Mouse (Mus musculus): ENCODE measurements at regions not wholly inside any gene's neighbourhood (a gene's known extent, or its start where the extent isn't known, plus 50 kb on each side); places are given as distances from the start of the nearest gene placed in this dataset.
A peak's percentile ranks its signal among the peaks of the same experiment; 100 is the strongest.

GRCm38 (mm10) chr13:69380403-69380802, 153.1 kb upstream of the Nsun2 start:
- Histone ChIP-seq H3K9ac (replicated peaks; ENCODE audit: low read depth) (no peak overlapping the region), H3K9me3 (ENCODE audit: low read length) (no peaks in the 10 kb centered on the region), H3K27ac (ENCODE audit: low read length) (no peak overlapping the region), H3K4me3 (ENCODE audit: low read depth, low read length) (no peak overlapping the region), H3K4me1 (ENCODE audit: insufficient read depth, low read depth, low read length) (no peaks in the 10 kb centered on the region), H3K4me2 (replicated peaks; ENCODE audit: low read depth, low read length) (no peak overlapping the region), H3K36me3 (ENCODE audit: insufficient read depth, low read length) (no peaks in the 10 kb centered on the region), H3K27me3 (replicated peaks; ENCODE audit: insufficient read depth, low read length) (no peaks in the 10 kb centered on the region)
- DNase-seq (ENCODE audit: low spot score) (no peak), ATAC-seq (no peak)
- WGBS: 36% methylated on average over 4 of the region's 4 CpGs
- TF ChIP-seq CTCF (IDR thresholded peaks at IDR 0.05): no peak
- no peak for TF ChIP-seq EP300 (IDR thresholded peaks at IDR 0.05)

DNA sequence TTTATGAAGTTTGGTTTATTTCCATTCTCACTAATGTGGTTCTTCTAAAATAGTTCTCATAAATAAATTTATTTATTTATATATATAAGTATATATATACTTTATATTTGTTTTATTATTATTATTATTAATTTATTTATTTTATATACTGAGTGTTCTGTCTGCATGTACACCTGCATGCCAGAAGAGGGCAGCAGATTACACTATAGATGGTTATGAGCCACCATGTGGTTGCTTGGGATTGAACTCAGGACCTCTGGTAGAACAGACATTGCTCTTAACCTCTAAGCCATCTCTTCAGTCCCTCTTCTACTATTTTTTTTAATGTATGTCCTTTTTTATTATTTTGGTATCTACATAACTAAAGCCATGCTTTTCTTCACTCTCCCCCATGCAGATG, 148.8 kb upstream of the Nsun2 start:
- DNase-seq (ENCODE audit: low spot score): no peak
- Histone ChIP-seq H3K4me2 (replicated peaks; ENCODE audit: low read depth, low read length) (no peak overlapping the region), H3K27me3 (replicated peaks; ENCODE audit: insufficient read depth, low read length) (no peaks in the 10 kb centered on the region), H3K4me1 (ENCODE audit: insufficient read depth, low read depth, low read length) (no peaks in the 10 kb centered on the region), H3K36me3 (ENCODE audit: insufficient read depth, low read length) (no peaks in the 10 kb centered on the region), H3K9ac (replicated peaks; ENCODE audit: low read depth) (no peak overlapping the region), H3K9me3 (ENCODE audit: low read length) (no peaks in the 10 kb centered on the region), H3K27ac (ENCODE audit: low read length) (no peak overlapping the region), H3K4me3 (ENCODE audit: low read depth, low read length) (no peak overlapping the region)
- no peak for ATAC-seq
- TF ChIP-seq CTCF (IDR thresholded peaks at IDR 0.05) (peak; percentile 49), EP300 (IDR thresholded peaks at IDR 0.05) (no peak)

DNA sequence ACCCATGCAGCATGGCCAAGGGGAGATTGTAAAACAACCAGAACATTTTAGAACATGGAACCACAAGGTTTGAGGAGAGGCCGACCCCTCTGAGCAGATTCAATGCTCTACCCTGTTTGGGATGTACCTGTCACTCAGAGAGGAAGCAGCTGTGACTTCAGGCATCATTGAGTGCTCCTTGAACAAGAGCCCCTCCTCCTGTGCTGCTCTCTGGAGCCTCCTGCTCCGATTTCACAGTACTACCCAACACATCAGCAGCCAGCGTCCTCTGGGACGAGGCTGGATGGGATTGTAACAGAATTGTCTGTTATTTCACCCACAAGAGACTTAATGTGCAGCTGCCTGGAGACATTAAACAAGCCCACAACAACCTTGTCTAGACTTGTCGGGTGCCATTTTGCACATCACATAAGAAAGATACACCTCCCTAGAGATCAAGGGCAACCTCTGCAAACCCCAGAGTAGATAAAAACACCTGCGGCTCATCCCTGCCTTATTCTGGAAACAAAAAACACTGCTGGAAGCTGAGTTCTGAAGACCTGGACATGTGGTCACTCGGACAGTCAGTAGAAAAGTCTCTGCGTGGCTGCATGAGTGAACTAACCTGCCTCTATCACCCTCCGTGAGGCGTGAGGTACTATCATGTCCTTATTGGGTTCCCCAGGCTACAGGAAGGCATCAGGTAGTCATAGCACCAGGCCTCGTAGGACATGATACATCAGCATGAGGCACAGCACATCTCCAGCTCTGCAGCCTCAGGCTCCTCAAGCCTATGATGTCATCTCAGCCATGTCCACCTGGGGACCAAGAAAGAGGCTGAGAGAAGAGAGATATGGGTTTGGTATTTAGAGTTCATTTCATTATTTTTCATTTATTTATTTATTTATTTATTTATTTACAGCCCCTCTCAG, 140.4 kb upstream of the Nsun2 start:
- Histone ChIP-seq H3K9me3 (ENCODE audit: low read length) (no peaks in the 10 kb centered on the region), H3K27ac (ENCODE audit: low read length) (no peak overlapping the region), H3K27me3 (replicated peaks; ENCODE audit: insufficient read depth, low read length) (no peaks in the 10 kb centered on the region), H3K9ac (replicated peaks; ENCODE audit: low read depth) (no peak overlapping the region), H3K4me3 (ENCODE audit: low read depth, low read length) (no peak overlapping the region), H3K4me2 (replicated peaks; ENCODE audit: low read depth, low read length) (no peak overlapping the region), H3K36me3 (ENCODE audit: insufficient read depth, low read length) (no peaks in the 10 kb centered on the region), H3K4me1 (ENCODE audit: insufficient read depth, low read depth, low read length) (no peaks in the 10 kb centered on the region)
- no peak for DNase-seq (ENCODE audit: low spot score)
- ATAC-seq: no peak
- TF ChIP-seq CTCF (IDR thresholded peaks at IDR 0.05): no peak
- WGBS: 78% methylated on average over 11 of the region's 11 CpGs

GRCm38 (mm10) chr13:69394544-69394943, 139.0 kb upstream of the Nsun2 start:
- no peak for ATAC-seq
- H3K36me3 ChIP-seq (ENCODE audit: insufficient read depth, low read length): no peaks in the 10 kb centered on the region
- H3K4me3 ChIP-seq (ENCODE audit: low read depth, low read length): no peak overlapping the region
- H3K9me3 ChIP-seq (ENCODE audit: low read length): no peaks in the 10 kb centered on the region
- H3K9ac ChIP-seq (replicated peaks; ENCODE audit: low read depth): no peak overlapping the region
- DNase-seq (ENCODE audit: low spot score): no peak
- no peak overlapping the region for H3K4me2 ChIP-seq (replicated peaks; ENCODE audit: low read depth, low read length)
- TF ChIP-seq CTCF (IDR thresholded peaks at IDR 0.05) (no peak), EP300 (IDR thresholded peaks at IDR 0.05) (no peak)
- H3K27me3 ChIP-seq (replicated peaks; ENCODE audit: insufficient read depth, low read length): no peaks in the 10 kb centered on the region
- H3K27ac ChIP-seq (ENCODE audit: low read length): no peak overlapping the region
- no peaks in the 10 kb centered on the region for H3K4me1 ChIP-seq (ENCODE audit: insufficient read depth, low read depth, low read length)
- 69% methylated on average over 4 of the region's 4 CpGs for WGBS

GRCm38 (mm10) chr13:69410359-69410758, 123.2 kb upstream of the Nsun2 start:
- DNase-seq (ENCODE audit: low spot score) (no peak), ATAC-seq (no peak)
- WGBS: 86% methylated on average over 1 of the region's 1 CpGs
- H3K4me3 ChIP-seq (ENCODE audit: low read depth, low read length): no peak overlapping the region
- H3K27me3 ChIP-seq (replicated peaks; ENCODE audit: insufficient read depth, low read length): no peaks in the 10 kb centered on the region
- H3K9me3 ChIP-seq (ENCODE audit: low read length): no peaks in the 10 kb centered on the region
- no peaks in the 10 kb centered on the region for H3K4me1 ChIP-seq (ENCODE audit: insufficient read depth, low read depth, low read length)
- no peak for TF ChIP-seq EP300 (IDR thresholded peaks at IDR 0.05)
- no peak for TF ChIP-seq CTCF (IDR thresholded peaks at IDR 0.05)
- H3K9ac ChIP-seq (replicated peaks; ENCODE audit: low read depth): no peak overlapping the region
- no peak overlapping the region for H3K27ac ChIP-seq (ENCODE audit: low read length)
- no peak overlapping the region for H3K4me2 ChIP-seq (replicated peaks; ENCODE audit: low read depth, low read length)
- H3K36me3 ChIP-seq (ENCODE audit: insufficient read depth, low read length): no peaks in the 10 kb centered on the region

DNA sequence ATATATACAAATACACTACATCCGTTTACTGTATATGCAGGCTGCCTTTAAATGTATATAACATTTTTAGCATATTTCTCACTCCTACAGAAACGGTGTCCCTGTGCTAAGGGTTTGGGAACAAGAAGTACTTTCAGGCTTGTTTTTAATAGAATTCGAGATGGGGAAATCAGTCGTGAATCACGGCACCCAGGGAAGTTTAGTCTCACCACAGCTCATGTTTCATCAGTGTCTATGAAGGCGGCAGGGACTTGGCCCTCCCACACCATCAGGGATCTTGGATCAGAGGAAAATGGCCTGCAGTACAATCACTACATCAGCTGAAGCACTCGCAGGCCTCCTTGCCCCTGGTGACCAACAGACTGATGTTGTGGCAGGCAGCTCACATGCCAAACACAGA, 118.7 kb upstream of the Nsun2 start:
- H3K4me2 ChIP-seq (replicated peaks; ENCODE audit: low read depth, low read length): no peak overlapping the region
- 61% methylated on average over 7 of the region's 7 CpGs for WGBS

More for the DNA sequence above, 118.7 kb upstream of the Nsun2 start:
- Histone ChIP-seq H3K4me1 (ENCODE audit: insufficient read depth, low read depth, low read length) (no peaks in the 10 kb centered on the region), H3K27me3 (replicated peaks; ENCODE audit: insufficient read depth, low read length) (no peaks in the 10 kb centered on the region), H3K27ac (ENCODE audit: low read length) (no peak overlapping the region), H3K4me3 (ENCODE audit: low read depth, low read length) (no peak overlapping the region), H3K9ac (replicated peaks; ENCODE audit: low read depth) (no peak overlapping the region), H3K9me3 (ENCODE audit: low read length) (no peaks in the 10 kb centered on the region), H3K36me3 (ENCODE audit: insufficient read depth, low read length) (no peaks in the 10 kb centered on the region)
- TF ChIP-seq CTCF (IDR thresholded peaks at IDR 0.05) (no peak), EP300 (IDR thresholded peaks at IDR 0.05) (peak; percentile 73)
- DNase-seq (ENCODE audit: low spot score) (peak; percentile 58), ATAC-seq (peak; percentile 53)

Data from lung, postnatal 0 days (tissue).